Mouse (Mus musculus): ENCODE measurements around the gene Gdpgp1. TPM values are rescaled to one million over a fixed set of nuclear protein-coding genes. Genes with fewer than 3 reads are reported as not detected.

Gdpgp1 gene
- total RNA-seq, 4 experiments from 2014 or later, result 0.56 to 1.3 (median 0.83) TPM

DNA sequence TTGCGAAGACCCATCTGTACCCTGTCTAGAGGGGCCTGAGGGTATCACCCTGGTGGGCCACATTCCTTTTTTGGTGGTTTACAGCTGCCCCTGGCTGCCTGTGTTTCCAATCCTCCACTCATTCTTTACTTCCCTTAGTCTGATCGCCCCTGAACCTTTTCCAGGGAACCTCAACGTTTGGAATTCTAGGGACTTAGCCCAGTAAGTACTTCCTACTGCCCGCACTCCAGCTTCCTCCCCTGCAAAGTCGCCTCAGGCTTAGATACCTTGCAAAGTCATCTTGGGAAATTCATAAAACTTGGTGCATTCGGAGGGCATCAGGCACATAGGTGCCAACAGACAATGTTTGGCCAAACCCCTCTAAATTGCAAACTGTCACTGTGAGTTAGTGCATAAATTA is 33.4 kb upstream of the Gdpgp1 start:
- DNase-seq (ENCODE audit: low spot score in 2 of 2), result no peak

DNA sequence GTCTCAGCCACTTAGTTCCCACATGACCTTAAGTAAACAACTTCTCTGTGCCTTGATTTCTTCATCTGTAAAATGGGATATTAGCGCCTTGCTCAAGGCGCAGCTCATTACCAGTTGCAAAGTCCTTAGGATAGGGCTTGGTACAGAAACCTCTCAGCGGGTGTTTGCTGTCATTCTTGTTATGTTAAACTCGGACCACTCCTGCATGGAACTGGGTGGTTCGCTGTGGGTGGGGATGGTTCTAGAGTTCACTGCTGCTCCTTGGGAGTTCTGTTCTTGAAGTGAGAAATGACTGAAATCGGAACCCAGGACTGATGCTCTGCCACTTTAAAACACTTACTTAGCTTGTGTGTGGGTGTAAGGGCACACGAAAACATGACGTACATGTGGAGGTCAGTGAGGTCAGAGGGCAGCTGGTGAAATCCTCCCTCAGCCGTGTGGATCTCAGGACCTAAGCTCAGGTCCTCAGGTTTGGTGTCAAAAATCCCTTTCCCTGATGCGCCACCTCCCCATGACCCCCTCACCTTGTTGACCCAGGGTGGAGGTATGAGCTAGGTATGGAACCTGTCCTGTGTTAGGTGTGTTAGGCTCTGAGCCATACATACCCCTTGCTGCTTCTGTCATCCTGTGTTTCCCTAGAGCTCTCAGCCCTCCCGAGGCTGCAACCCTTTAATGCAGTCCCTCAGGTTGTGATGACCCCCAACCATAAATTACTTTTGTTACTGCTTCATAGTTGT is 32.6 kb upstream of the Gdpgp1 start:
- DNase-seq (ENCODE audit: low spot score in 2 of 2), result no peak

DNA sequence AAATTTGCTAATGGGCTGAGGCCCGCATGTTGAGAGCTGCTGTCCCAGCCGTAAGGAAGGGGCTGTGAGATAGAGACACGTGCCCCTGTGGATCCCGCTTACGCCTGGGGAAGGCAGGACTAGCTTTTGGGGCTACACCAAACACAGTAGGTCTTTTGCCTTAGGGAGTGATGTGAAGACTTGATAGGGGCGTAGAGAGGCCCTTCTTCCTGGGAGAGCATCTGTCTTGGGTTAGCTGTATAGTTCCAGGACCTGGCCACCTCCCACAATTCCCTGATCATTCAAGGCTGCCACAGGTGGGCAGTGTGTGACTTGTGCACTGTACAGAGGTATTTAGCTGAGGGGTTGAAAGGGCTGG is 32.1 kb upstream of the Gdpgp1 start:
- DNase-seq (ENCODE audit: low spot score in 2 of 2), result no peak

DNA sequence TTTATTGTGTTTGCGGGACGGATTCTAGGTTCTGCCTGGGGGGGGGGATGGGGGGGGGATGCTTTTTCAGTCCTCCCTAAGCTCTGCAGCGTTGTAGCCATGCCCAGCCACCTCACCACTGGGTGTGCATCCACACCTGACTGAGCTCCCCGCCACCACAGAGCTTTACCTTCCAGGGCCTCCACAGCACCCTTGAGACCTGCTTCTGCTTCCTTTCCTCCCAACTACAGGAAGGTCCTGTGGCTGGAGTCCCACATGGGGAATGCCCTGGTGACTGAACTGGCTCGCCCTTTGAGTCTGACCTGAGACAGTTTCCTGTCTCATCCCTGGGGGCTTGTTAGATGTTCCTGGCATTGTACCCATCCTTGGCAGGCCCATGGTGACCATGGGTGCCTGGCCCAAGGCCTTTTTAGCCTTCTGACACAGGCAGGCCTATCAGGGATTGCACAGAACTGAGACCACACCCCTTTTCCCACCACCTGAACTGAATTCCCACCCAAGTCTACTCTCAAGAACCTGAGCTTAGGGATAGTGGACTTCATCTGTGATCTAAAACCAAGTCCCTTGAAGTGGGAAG is 31.6 kb upstream of the Gdpgp1 start:
- no peak for DNase-seq (ENCODE audit: low spot score in 2 of 2)

DNA sequence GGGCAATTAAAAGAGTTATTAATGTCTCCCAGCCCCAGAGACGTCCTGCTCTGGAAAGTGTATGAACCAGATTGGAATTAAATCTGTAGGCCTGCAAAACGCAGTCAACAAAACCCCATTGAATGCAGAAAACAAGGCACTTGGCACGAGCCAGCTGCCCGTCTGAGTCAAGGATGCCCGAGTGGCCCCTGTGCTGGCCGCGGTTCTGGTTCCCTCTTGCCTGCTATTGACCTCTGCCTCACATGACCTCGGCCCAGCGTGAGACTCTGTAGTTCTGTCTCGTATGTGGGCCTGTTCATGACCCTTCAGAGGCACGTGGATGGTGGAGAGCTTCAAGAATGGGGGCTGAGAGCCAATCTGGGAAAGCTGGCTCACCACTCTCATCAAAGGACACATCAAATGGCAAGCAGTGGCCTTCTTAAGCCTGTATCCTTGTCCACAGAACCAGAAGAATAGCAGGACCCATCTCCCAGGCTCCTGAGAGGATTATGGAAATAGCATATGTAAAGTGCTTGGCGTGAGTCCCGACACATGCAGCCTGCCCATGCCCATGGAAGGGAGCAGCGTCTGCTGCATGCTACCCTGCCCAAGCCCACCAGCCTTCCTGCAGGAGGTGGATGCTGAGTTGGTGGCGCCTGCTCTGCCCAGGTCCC is 30.7 kb upstream of the Gdpgp1 start:
- DNase-seq (ENCODE audit: low spot score in 2 of 2), result no peak

DNA sequence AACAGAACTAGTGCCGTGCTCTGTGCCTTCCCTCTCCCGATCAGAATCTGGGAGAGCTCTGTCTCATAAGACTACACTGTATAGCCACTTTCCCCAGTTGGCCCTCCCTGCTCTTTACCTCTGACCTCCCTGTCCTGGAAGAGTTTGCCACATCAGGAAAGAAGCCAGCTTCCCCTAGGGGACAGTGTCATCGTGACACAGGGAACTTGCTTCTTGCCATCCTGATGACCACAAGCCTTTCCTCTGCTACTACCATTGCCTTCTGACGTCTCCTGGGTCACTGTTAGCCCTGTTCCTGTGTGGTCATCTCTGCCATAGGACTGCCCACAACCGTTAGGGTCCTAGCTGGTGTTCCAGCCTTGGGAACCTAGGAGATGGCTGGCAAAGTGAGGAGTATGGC is 29.7 kb upstream of the Gdpgp1 start:
- DNase-seq (ENCODE audit: low spot score in 2 of 2), result no peak

DNA sequence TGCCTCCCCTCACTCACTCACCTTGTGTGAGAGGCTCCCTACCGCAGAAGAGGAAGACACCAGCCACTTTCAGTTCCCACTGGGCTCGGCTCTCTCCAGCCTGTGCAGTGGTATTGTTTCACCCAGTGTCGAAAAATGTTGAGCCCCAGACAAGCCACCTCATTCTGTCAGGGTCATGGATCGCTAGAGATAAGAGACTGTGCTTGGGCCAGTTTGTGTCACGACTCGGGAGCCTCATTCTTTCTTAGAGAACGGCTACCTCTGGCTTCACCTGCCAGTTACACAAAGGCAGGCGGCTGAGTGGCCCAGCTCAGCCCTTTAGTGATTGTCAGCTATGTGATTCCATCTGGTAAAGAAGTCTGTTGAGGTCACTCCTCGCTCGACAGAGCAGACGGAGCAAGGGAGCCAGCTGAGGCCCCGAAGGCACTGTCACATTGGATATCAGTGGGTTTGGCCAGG is 29.0 kb upstream of the Gdpgp1 start:
- DNase-seq (ENCODE audit: low spot score in 2 of 2), result no peak

DNA sequence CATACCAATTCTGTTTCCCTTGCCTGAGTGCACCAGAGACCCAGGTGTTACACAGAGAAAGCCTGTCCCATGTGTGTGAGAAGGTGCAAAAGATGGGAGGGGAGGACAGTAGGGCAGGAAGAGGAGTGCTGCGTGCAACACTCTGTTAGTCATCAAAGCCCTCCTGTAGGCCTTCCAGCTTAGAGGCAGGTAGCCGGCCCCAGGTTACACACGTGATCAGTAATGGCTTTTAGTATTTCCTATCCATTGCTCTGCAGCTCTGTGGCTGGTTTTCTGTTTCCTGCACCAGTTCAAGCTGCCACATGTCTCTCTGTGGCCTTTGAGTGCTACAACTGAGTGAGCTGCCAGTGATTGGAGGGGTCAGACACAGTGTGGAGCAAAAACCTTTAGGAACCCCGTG is 28.3 kb upstream of the Gdpgp1 start:
- no peak for DNase-seq (ENCODE audit: low spot score in 2 of 2)

DNA sequence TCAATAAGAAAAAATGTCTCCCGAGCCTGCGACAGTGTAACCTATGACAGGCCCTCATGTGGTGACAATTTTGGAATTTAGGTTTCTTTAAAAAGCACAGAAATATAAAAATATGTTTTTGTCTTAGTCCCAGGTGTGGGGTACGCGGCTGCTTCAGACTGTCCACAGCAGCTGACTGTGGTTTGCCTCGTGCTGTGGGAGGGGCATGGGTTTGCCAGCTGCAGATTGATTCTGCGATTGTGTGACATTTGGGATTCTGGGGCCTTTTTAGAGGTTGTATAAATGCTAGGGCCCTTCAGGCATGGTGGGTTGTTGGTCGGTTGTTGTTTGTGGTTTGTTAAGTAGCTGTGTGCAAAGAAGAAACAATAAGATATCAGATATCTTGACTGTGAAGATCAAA is 27.7 kb upstream of the Gdpgp1 start:
- DNase-seq (ENCODE audit: low spot score in 2 of 2), result no peak

DNA sequence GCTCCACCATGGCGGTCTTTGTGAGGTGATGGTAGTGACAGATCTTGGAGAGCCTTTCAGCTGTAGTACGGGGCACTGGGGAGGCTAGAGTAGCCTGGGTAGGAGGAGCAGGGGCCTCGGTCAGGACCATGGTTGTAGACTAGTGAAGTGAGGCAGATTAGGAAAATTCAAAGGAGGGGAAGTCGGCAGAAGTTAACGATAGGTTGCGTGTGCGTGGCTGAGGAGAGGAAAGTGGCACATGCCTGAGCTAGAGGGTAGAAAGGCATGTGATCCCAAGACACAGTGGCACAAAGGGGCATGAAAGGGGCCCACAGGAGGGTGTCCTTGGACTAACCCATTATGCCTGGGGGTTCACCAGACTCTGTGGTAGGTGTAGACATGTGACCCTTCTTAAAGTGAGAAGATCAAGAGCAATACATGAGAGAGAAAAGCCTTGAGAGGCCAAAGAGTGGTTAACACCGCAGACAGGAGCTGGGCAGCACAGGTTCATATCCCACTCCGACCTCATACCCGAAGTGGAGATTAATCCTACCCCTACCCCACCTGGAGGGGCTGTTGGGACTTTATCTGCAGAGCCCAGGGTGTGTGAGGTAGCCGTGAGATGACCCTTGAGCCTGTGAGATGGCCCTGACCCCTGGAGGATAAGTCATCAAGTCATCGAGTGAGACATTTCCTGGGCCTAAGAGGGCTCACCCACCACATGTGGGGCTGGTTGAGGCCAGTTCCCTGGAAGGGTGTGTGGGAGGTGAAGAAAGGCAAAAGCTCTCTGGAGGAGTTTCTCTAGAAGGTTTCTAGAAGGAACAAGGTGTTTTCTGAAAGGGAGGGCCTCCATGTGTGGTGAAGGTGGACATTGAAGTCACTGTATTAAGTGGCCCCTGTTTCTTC is 26.7 kb upstream of the Gdpgp1 start:
- no peak for DNase-seq (ENCODE audit: low spot score in 2 of 2)

DNA sequence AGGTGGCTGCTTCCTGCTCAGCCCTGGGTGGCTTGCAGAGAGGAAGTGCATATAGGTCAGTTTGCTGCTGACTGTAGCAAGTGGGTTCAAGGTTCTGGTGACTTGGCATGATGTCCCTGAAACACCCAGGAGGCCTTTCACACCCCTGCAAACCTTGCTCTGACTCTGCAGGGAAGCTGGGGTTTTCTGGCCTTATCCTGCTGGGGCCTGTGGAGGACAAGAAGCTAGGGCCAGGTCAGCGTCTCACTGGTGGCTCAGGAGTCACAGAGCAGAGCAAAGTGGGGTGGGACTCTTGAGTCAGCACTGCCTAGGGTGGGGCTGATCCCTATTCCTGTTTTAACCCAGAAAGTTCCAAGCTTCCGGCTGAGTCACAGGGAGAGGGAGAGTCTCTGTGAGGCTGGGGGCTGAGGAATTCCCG is 25.3 kb upstream of the Gdpgp1 start:
- DNase-seq (ENCODE audit: low spot score in 2 of 2), result no peak

DNA sequence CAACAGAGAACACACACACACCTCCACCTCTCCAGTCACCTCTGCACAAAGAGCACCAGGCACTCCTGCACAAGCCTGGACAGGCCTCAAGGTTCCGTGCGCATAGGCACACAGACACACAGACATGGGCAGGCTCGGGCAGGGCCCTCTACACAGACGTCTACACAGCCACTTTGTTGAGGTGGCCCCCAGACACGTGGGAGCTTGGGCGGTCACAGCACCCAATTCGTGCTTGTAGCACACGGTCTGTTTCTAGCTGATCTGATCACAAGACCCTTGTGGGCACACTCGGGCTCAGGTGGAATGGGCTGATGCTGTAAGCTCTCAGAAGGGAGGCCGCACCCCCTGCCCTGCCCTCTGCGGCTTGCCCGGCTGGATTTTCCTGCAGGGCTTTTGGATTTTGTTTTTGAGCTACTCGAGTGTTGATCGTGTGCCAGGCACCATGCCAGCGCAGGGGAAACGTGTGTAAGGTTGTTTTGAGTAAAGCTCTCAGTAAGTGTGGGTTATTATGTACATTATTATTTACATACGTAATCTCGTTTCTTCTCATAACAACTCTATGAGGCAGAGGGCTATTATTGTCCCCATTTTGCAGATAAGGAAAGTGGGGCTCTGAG is 24.5 kb upstream of the Gdpgp1 start:
- DNase-seq (ENCODE audit: low spot score in 2 of 2), result no peak

DNA sequence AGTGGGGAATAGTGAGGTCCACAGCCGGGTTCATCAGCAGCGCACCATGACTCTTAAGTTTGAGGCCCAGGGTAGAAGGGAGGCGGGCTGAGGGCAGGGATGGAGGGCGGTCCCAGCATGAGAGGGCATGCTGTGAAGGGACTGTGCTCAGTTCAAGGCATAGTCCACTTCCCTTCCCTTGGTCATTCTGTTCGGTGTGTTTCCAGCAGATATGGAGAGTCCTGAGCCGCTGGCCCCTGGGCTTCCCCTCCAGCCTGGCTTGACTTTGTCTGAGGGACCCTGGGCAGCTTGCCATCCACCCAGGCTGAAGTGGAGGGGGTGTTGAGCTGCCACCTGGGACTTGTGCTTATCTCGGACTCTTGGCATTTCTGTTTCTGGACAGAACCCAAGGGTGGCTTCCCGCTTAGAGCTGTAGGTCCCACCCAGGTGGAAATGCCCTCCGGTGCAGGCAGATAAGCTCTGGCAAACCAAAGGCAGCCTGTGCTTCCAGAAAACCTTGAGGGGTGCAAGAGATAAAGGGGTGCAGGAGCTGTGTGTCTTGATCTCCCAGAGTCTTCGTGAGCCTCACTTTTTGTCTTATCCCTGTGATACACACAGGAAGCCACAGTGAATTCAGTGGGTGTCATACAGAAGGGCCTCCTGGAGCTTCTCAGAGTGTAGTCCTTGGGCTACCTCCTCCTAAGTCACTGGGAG is 23.8 kb upstream of the Gdpgp1 start:
- no peak for DNase-seq (ENCODE audit: low spot score in 2 of 2)

DNA sequence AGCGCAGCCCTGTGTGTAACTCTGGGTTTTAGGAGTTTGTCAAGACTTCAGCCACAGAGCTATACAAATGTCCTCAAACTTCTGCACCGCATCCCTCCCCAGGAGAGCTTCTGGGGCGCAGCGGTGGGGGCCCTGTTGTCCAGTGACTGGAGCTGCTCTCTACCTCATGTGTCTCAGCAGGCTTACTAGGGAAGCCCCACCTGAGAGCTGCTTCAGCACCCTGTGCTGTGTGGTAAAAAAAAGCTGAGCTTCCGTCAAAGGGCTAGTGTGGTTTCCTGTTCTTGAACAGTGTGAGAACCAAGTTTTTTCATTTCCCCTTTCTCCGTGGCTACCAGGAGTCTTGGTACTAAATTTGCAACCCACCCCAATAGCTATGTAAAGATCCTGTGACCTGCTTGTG is 23.0 kb upstream of the Gdpgp1 start:
- DNase-seq (ENCODE audit: low spot score in 2 of 2), result no peak

DNA sequence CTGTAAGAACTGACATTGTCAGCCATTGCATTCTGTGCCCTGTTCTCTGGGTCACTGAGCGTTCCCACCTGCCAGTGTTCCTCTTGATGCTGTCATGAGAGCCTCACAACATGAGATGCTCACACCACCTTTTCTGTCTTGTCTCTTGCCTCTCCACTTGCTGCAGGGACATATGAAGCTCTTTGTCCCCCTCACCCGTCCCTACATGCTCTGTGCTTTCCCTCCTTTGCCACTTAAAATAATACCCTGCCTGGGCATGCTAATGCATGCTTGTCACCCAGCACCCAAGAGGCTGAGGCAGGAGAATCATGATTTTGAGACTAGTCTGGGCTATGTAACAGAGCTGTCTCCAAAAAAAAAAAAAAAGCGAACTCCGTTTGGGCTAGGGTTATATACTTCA is 21.7 kb upstream of the Gdpgp1 start:
- DNase-seq (ENCODE audit: low spot score in 2 of 2), result no peak

DNA sequence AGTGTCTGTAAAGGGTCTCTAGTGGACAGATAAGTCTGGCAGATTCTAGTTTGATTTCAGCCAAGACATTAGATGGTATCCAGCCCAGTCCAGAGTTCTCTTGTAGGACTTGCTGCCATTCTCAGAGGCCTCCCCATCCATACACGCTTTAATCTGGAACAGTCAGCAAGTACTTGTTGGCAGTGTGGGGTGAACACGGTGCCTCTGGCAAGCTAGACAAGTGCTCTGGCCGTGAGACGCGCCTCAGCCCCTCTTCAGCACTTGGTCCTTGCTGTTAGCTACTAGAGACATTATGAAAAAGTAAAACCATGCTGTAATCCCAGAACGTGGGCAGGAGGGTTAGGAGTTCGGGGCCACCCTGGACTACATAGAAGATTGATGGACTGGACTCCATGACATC is 19.1 kb upstream of the Gdpgp1 start:
- no peak for DNase-seq (ENCODE audit: low spot score in 2 of 2)

DNA sequence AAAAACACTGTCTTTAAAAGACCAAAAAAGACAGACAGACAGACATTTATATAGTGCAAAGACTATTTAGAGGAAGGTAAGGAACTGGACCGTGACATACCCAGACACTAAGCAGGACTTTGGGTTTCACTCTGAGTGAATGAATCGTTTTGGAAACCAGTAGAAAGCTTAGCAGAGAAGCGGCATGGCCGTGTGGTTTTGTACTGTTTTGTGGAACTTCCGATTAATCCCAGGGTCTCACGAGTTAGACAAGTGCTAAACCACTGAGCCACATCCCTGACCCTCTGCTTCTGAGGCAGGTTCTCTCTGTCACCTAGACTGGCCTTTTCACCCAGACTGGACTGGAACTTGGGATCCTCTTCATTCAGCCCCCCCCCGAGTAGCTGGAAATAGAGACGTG is 18.2 kb upstream of the Gdpgp1 start:
- DNase-seq (ENCODE audit: low spot score in 2 of 2), result no peak

DNA sequence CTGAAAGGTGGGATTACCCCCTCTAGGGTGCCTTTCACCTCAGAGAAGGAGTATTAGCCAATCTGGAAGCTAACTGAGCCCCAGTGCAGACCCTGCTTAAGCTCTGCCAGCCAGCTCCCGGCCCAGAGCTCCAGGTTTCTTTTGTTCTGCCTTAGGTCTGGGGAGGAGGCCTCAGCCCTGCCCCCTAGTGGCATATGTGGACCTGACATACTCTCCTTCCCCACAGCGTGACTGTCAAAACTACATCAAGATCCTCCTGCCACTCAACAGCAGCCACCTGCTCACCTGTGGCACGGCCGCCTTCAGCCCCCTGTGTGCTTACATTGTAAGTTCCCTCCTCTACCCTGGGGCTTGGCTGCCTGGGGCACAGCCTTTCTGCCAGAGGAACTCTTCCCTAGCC is 17.3 kb upstream of the Gdpgp1 start:
- DNase-seq (ENCODE audit: low spot score in 2 of 2), result peak; percentile 59 to 69

DNA sequence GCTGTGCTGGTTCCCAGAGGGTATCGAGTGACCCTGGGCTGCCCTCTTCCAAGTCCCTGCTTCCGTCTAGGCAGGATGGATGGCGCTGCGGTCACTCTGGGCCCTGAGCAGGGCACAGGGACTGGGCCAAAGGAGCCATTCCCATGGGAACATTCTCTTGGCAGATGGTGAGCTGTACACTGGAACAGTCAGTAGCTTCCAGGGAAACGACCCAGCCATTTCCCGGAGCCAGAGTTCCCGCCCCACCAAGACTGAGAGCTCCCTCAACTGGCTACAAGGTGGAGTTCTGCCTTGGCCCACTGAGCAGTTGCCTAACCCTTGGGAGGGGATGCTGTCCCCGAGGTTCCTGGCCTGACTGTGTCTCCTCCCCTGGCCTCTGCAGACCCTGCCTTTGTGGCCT is 16.1 kb upstream of the Gdpgp1 start:
- DNase-seq (ENCODE audit: low spot score in 2 of 2), result peak; percentile 69 to 70

DNA sequence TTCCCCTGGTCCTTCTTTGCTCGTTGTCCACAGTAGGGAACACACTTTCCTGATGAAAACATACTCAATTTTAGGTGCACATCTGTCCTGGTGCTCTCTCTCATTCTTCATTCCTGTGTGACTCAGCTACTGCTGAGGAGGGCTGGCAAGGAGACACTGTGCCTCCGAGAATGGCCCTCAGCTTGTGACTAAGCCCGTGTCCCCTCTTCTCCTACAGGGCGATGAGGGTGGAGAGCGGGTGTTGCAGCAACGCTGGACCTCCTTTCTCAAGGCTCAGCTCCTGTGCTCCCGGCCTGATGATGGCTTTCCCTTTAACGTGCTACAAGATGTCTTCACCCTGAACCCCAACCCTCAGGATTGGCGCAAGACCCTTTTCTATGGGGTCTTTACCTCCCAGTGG is 14.0 kb upstream of the Gdpgp1 start:
- no peak for DNase-seq (ENCODE audit: low spot score in 2 of 2)

DNA sequence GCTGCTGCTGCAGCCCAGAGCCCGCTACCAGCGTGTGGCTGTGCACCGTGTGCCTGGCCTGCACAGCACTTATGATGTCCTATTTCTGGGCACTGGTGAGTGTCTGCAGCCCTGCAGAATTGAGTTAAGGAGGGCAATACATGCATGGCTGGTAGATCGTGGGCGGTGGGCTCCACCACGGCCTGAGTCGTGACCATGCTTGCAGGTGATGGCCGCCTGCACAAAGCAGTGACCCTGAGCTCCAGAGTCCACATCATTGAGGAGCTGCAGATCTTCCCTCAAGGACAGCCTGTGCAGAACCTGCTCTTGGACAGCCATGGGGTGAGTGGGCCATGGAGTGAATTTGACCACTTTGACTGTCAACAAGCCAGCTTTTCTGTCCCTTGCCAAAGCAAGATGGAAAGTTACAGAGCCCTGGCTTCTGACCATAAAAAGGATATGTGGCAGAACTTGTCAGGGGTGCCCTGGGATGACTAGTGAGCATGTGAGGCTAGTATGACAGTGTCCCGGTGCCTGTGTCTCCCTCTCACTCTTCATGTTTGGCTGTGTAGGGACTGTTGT is 12.3 kb upstream of the Gdpgp1 start:
- DNase-seq (ENCODE audit: low spot score in 2 of 2), result no peak
